12 mouse cellular contexts compared by ENCODE assay signal in the genomic region with DNA sequence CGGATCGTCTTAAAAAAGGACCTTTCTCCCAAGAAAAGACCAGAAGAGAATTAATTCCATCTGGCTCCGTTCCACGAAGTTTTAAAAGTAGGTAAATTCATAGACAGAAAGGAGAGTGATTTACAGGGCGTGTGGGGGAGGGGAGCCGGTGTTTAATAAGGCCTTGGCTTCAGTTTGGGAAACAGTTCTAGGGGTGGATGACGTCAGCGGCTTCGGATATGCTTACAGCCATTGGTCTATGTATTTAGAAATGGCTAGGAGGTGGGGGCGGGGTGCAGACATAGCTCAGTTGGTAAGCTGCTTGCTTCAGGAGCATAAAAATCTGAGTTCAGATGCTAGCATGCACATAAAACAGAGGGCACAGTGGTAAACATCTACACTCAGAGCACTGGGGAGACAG.
DNase-seq lines count a peak whose midpoint lies in the region; ATAC-seq lines count a peak whose summit lies in the region.
"Had no signal": no experiment of that assay in that cellular context is flagged by ENCODE, and none has a peak within 500 bp of the region (broad histone marks: within the 10 kb centered on the region; RNA-seq: fewer than 3 reads in every experiment).

No protein-coding gene starts in this region.

- H3K9me3 ChIP-seq in forebrain, embryonic 14.5 days (replicated peaks; ENCODE audit: control insufficient read depth, low read length) = no peaks in the 10 kb centered on the region
- H3K9me3 ChIP-seq in forebrain, embryonic 11.5 days (ENCODE audit: control insufficient read depth, low read length) = no peaks in the 10 kb centered on the region; the same call in 1 of the 2 replicates
- no peaks in the 10 kb centered on the region for H3K9me3 ChIP-seq in lung, embryonic 15.5 days
- H3K9me3 ChIP-seq in limb, embryonic 11.5 days (ENCODE audit: control insufficient read depth, low read length) = no peaks in the 10 kb centered on the region

- H3K27me3 ChIP-seq in forebrain, embryonic 14.5 days (replicated peaks; ENCODE audit: control insufficient read depth, insufficient read depth, low read length) = no peaks in the 10 kb centered on the region
- H3K27me3 ChIP-seq in forebrain, embryonic 11.5 days (ENCODE audit: control insufficient read depth, insufficient read depth, low read length) = no peaks in the 10 kb centered on the region
- H3K27me3 ChIP-seq in lung, embryonic 15.5 days = no peaks in the 10 kb centered on the region
- H3K27me3 ChIP-seq in limb, embryonic 11.5 days (ENCODE audit: control insufficient read depth, insufficient read depth, low read length) = no peaks in the 10 kb centered on the region

- peak; percentile 60 for DNase-seq in forebrain, embryonic 14.5 days (ENCODE audit: low spot score)
- DNase-seq in forebrain, embryonic 11.5 days (ENCODE audit: low spot score) = no peak
- no peak for DNase-seq in lung, postnatal 25 days (ENCODE audit: low spot score)
- DNase-seq in limb, embryonic 11.5 days (ENCODE audit: low spot score) = peak; percentile 82
- DNase-seq in telencephalon, adult 2 months (ENCODE audit: low read depth, low spot score) = peak; percentile 22
- no peak for DNase-seq in thymus, adult 18-20 months
- DNase-seq in layer of hippocampus, postnatal 36 days = no peak
- DNase-seq: cerebellum, adult 8-10 months; heart, postnatal 14 days had no signal

- 0 out of 2 replicates have a peak, but pooled peaks have one; percentile 46 for ATAC-seq in forebrain, embryonic 14.5 days
- no peak for ATAC-seq in forebrain, embryonic 11.5 days (replicated peaks; ENCODE audit: low FRiP score)
- ATAC-seq in lung, embryonic 15.5 days (ENCODE audit: borderline replicate concordance, extremely low read depth, low FRiP score, low TSS enrichment) = no peak
- peak; percentile 63 for ATAC-seq in limb, embryonic 11.5 days (ENCODE audit: insufficient number of reproducible peaks, low FRiP score, low TSS enrichment, low read depth)

- H3K4me3 ChIP-seq in forebrain, embryonic 14.5 days (ENCODE audit: low read depth, low read length) = no peak overlapping the region
- no peak overlapping the region for H3K4me3 ChIP-seq in forebrain, embryonic 11.5 days (ENCODE audit: low read depth, low read length)
- H3K4me3 ChIP-seq in lung, embryonic 15.5 days = no peak overlapping the region
- H3K4me3 ChIP-seq in limb, embryonic 11.5 days (ENCODE audit: low read depth, low read length) = no peak overlapping the region
- H3K4me3 ChIP-seq: megakaryocyte, embryonic 14.5 days had no signal

- no peak overlapping the region for H3K27ac ChIP-seq in forebrain, embryonic 14.5 days (ENCODE audit: low read depth, low read length)
- H3K27ac ChIP-seq in forebrain, embryonic 11.5 days (ENCODE audit: low read depth, low read length) = no peak overlapping the region
- peak overlapping the region; percentile 93; the same call in 1 of the 2 replicates for H3K27ac ChIP-seq in lung, embryonic 15.5 days
- H3K27ac ChIP-seq in limb, embryonic 11.5 days (replicated peaks; ENCODE audit: low read depth, low read length) = peak overlapping the region; percentile 71; the same call in 1 of the 2 replicates

- H3K36me3 ChIP-seq in forebrain, embryonic 14.5 days (ENCODE audit: control insufficient read depth, insufficient read depth, low read length) = no peaks in the 10 kb centered on the region
- H3K36me3 ChIP-seq in forebrain, embryonic 11.5 days (ENCODE audit: control insufficient read depth, insufficient read depth, low read length) = no peaks in the 10 kb centered on the region
- no peaks in the 10 kb centered on the region for H3K36me3 ChIP-seq in lung, embryonic 15.5 days
- no peaks in the 10 kb centered on the region for H3K36me3 ChIP-seq in limb, embryonic 11.5 days (ENCODE audit: control insufficient read depth, insufficient read depth, low read length)

- H3K4me1 ChIP-seq in forebrain, embryonic 14.5 days (ENCODE audit: control insufficient read depth, insufficient read depth, low read length) = no peaks in the 10 kb centered on the region
- H3K4me1 ChIP-seq in forebrain, embryonic 11.5 days (replicated peaks; ENCODE audit: control insufficient read depth, insufficient read depth, low read length) = 0 out of 2 replicates have a peak, but pooled peaks cover 4% of the 10 kb centered on the region
- H3K4me1 ChIP-seq in lung, embryonic 15.5 days = peaks cover 64% of the 10 kb centered on the region
- peaks cover 42% of the 10 kb centered on the region for H3K4me1 ChIP-seq in limb, embryonic 11.5 days (ENCODE audit: control insufficient read depth, insufficient read depth, low read length)

- H3K4me2 ChIP-seq in forebrain, embryonic 14.5 days (ENCODE audit: low read length) = no peak overlapping the region
- H3K4me2 ChIP-seq in forebrain, embryonic 11.5 days (ENCODE audit: low read depth, low read length, severe bottlenecking) = no peak overlapping the region
- no peak overlapping the region for H3K4me2 ChIP-seq in lung, embryonic 15.5 days
- H3K4me2 ChIP-seq in limb, embryonic 11.5 days (ENCODE audit: low read depth, severe bottlenecking) = no peak overlapping the region
- H3K4me2 ChIP-seq: liver, embryonic 11.5 days had no signal

- H3K9ac ChIP-seq in forebrain, embryonic 14.5 days (ENCODE audit: low read length) = no peak overlapping the region
- H3K9ac ChIP-seq in forebrain, embryonic 11.5 days (ENCODE audit: low read length) = no peak overlapping the region
- H3K9ac ChIP-seq in lung, embryonic 15.5 days = no peak overlapping the region
- no peak overlapping the region for H3K9ac ChIP-seq in limb, embryonic 11.5 days (ENCODE audit: low read length)

- WGBS in forebrain, embryonic 14.5 days = 69% methylated on average over 10 of the region's 10 CpGs
- 80% methylated on average over 10 of the region's 10 CpGs for WGBS in forebrain, embryonic 11.5 days
- 55% methylated on average over 10 of the region's 10 CpGs for WGBS in lung, embryonic 15.5 days
- 40% methylated on average over 10 of the region's 10 CpGs for WGBS in limb, embryonic 11.5 days

Comparison
In these comparisons a context has a peak if more than half of its experiments do, and no peak if none do; other contexts are left out.
1. ATAC-seq: peak in forebrain, embryonic 14.5 days (single experiment) and limb, embryonic 11.5 days (single experiment); none in forebrain, embryonic 11.5 days (single experiment) and lung, embryonic 15.5 days (single experiment).
2. DNase-seq: peak in forebrain, embryonic 14.5 days (single experiment), limb, embryonic 11.5 days (single experiment) and telencephalon, adult 2 months (single experiment); none in forebrain, embryonic 11.5 days (single experiment), lung, postnatal 25 days (single experiment), thymus, adult 18-20 months (0 of 2) and layer of hippocampus, postnatal 36 days (0 of 2).
3. H3K27ac ChIP-seq: peak in lung, embryonic 15.5 days (single experiment) and limb, embryonic 11.5 days (single experiment); none in forebrain, embryonic 14.5 days (single experiment) and forebrain, embryonic 11.5 days (single experiment).